Comparison of ENCODE assay signal across 9 mouse cellular contexts in the genomic region with DNA sequence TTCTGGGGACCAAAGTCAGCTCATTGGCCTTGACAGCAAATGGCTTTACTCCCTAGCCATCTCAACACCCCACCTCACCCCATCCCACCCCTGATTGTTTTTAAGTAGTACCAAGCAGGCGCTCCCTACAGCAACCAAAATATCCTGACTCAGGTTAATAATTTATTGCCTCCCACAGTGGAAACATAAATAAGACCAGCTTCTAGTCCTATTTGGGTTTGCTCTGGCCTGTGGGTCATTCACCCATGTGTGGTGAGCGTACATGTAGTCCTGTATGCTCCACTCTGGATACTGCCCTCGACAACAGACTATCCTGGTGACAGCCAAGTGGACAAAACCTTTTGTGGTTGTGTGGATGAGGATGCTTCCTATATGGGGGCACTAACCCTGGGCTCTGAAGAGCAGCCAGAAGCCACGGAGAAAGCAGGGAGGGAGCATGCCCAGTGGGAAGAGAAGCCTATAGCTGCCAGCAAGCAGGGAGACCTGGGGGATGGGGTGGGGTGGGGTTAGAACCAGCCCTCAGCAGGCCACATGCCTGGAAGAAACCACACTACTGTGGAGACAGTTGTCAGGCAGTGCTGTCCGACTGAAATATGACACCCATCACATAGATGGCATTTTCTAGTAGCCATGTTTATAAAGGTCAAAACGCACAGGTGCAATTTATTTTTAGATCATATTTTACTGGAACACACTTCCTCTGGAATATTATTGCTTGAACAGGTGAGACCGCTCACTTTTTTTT.
A peak's percentile ranks its signal among the peaks of the same experiment; 100 is the strongest.
DNase-seq lines count a peak whose midpoint lies in the region; ATAC-seq and TF ChIP-seq lines count a peak whose summit lies in the region.
"Had no signal": no experiment of that assay in that cellular context is flagged by ENCODE, and none has a peak within 500 bp of the region (broad histone marks: within the 10 kb centered on the region; RNA-seq: fewer than 3 reads in every experiment).

No protein-coding gene starts in this region.

- TF ChIP-seq CTCF in left cerebral cortex, adult 2 months (IDR thresholded peaks at IDR 0.05): no peak

- H3K9ac ChIP-seq in embryonic facial prominence, embryonic 11.5 days (replicated peaks; ENCODE audit: low read length): no peak overlapping the region
- no peak overlapping the region for H3K9ac ChIP-seq in intestine, embryonic 15.5 days
- H3K9ac ChIP-seq: liver, embryonic 14.5 days had no signal

- intact Hi-C loops in left cerebral cortex, adult 2 months (cut with DNase I): no loop called here
- intact Hi-C loops in left cerebral cortex, postnatal 25 days (cut with DNase I): loop anchor here (5.0 kb wide), 1 partner anchor 172 kb away; no protein-coding TSS in a partner anchor

- no peaks in the 10 kb centered on the region for H3K9me3 ChIP-seq in embryonic facial prominence, embryonic 11.5 days (replicated peaks; ENCODE audit: control insufficient read depth, low read length)
- no peaks in the 10 kb centered on the region for H3K9me3 ChIP-seq in intestine, embryonic 15.5 days

- H3K4me1 ChIP-seq in embryonic facial prominence, embryonic 11.5 days (ENCODE audit: control insufficient read depth, insufficient read depth, low read length): peaks cover 17% of the 10 kb centered on the region
- peaks cover 45% of the 10 kb centered on the region for H3K4me1 ChIP-seq in intestine, embryonic 15.5 days (replicated peaks)

- DNase-seq in left cerebral cortex, adult 2 months (ENCODE audit: extremely low spot score in 1 of 2, low spot score in 2 of 2): no peak
- no peak for DNase-seq in left cerebral cortex, adult 9 months (ENCODE audit: low spot score in 2 of 2)
- DNase-seq in embryonic facial prominence, embryonic 11.5 days (ENCODE audit: low spot score): peak; percentile 25
- no peak for DNase-seq in spleen, postnatal 10 days (ENCODE audit: low spot score in 2 of 2)
- no peak for DNase-seq in left cerebral cortex, postnatal 25 days (ENCODE audit: low spot score in 2 of 2)
- DNase-seq in spleen, adult 12 weeks (ENCODE audit: low spot score): no peak

- 0 out of 2 replicates have a peak, but pooled peaks have one; percentile 47 for ATAC-seq in embryonic facial prominence, embryonic 11.5 days (replicated peaks; ENCODE audit: insufficient number of reproducible peaks, low FRiP score, low TSS enrichment, low read depth)
- no peak for ATAC-seq in intestine, embryonic 15.5 days

- H3K27me3 ChIP-seq in embryonic facial prominence, embryonic 11.5 days (ENCODE audit: control insufficient read depth, insufficient read depth, low read length): no peaks in the 10 kb centered on the region
- no peaks in the 10 kb centered on the region for H3K27me3 ChIP-seq in intestine, embryonic 15.5 days (replicated peaks)
- no peaks in the 10 kb centered on the region for H3K27me3 ChIP-seq in myocyte (ENCODE audit: control insufficient read depth, insufficient read depth, insufficient read length)

- no peak for TF ChIP-seq POLR2A in myocyte (IDR thresholded peaks at IDR 0.05; ENCODE audit: insufficient read length, low read depth)

- H3ac ChIP-seq in myocyte (ENCODE audit: control insufficient read depth, insufficient read length): no peak overlapping the region

- WGBS in embryonic facial prominence, embryonic 11.5 days: 59% methylated on average over 7 of the region's 7 CpGs
- 37% methylated on average over 7 of the region's 7 CpGs for WGBS in intestine, embryonic 15.5 days

- no peak overlapping the region for H3K4me3 ChIP-seq in left cerebral cortex, adult 2 months
- no peak overlapping the region for H3K4me3 ChIP-seq in embryonic facial prominence, embryonic 11.5 days (ENCODE audit: low read depth, low read length)
- H3K4me3 ChIP-seq in intestine, embryonic 15.5 days (replicated peaks): no peak overlapping the region
- H3K4me3 ChIP-seq in myocyte: no peak overlapping the region

- no peaks in the 10 kb centered on the region for H3K79me2 ChIP-seq in myocyte (ENCODE audit: control insufficient read depth, insufficient read depth)

- H3K4me2 ChIP-seq in embryonic facial prominence, embryonic 11.5 days (ENCODE audit: low read depth, low read length): no peak overlapping the region
- no peak overlapping the region for H3K4me2 ChIP-seq in intestine, embryonic 15.5 days (replicated peaks)
- peak overlapping the region; percentile 98 for H3K4me2 ChIP-seq in myocyte (ENCODE audit: low read depth)

- H3K27ac ChIP-seq in left cerebral cortex, adult 2 months: peak overlapping the region; percentile 88; the same call in 1 of the 2 replicates
- H3K27ac ChIP-seq in embryonic facial prominence, embryonic 11.5 days (replicated peaks; ENCODE audit: low read depth, low read length): no peak overlapping the region
- H3K27ac ChIP-seq in intestine, embryonic 15.5 days: peak overlapping the region; percentile 99
- H3K27ac ChIP-seq: liver, embryonic 14.5 days had no signal

- no peaks in the 10 kb centered on the region for H3K36me3 ChIP-seq in embryonic facial prominence, embryonic 11.5 days (replicated peaks; ENCODE audit: control insufficient read depth, insufficient read depth, low read depth, low read length)
- no peaks in the 10 kb centered on the region for H3K36me3 ChIP-seq in intestine, embryonic 15.5 days
- H3K36me3 ChIP-seq in myocyte (ENCODE audit: control insufficient read depth, insufficient read depth): no peaks in the 10 kb centered on the region

TF ChIP-seq in myocyte, 11 proteins besides CTCF, POLR2A, EP300 and RAD21:
- TF ChIP-seq E2F4 (IDR thresholded peaks at IDR 0.05; ENCODE audit: insufficient read depth) (no peak), MYOD1 (IDR thresholded peaks at IDR 0.05; ENCODE audit: control insufficient read depth in 1 of 3, insufficient read length in 2 of 3, low read depth in 2 of 3) (peak in 2 of 3 experiments; percentile 32 to 88), USF1 (IDR thresholded peaks at IDR 0.05; ENCODE audit: low read depth) (no peak), POLR2AphosphoS2 (IDR thresholded peaks at IDR 0.05; ENCODE audit: insufficient read length, low read depth) (no peak), TCF12 (IDR thresholded peaks at IDR 0.05; ENCODE audit: insufficient read depth, poor library complexity, severe bottlenecking) (no peak), CEBPB (IDR thresholded peaks at IDR 0.05; ENCODE audit: insufficient read depth, poor library complexity, severe bottlenecking) (no peak), SRF (IDR thresholded peaks at IDR 0.05; ENCODE audit: control insufficient read depth, insufficient read length, low read depth) (no peak), MYOG (IDR thresholded peaks at IDR 0.05; ENCODE audit: control insufficient read depth in 1 of 3, insufficient read depth in 1 of 3, insufficient read length in 2 of 3, low read depth in 2 of 3) (peak; percentile 65 to 89 (median 83)), TCF3 (IDR thresholded peaks at IDR 0.05; ENCODE audit: insufficient read length, low read depth) (peak; percentile 43), MAX (IDR thresholded peaks at IDR 0.05; ENCODE audit: low read depth) (no peak), REST (IDR thresholded peaks at IDR 0.05; ENCODE audit: insufficient read depth, insufficient read length) (no peak)
